Mouse (Mus musculus): ENCODE measurements around the gene Aqp7.

DNA sequence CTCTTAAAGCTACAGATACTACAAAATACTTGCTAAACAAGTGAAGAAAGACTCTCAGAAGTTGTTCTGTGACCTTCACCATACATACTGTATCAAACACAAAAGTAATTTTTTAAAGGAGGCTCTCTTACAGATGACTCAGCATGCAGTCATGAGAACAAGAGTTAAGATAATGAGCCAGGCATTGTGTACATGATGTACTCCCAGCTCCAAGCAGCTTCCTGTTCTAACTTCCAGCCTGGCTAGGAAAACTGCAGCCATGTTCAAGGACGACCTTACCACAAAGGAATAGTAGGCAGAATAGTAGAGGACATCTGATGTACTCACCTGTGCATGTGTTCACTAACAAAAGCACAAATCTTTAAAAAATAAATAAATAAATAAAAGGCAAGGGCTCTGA is 47.7 kb downstream of the Aqp7 start:
- TF ChIP-seq CTCF (conservative IDR thresholded peaks at IDR 0.05 in 1 of 2, IDR thresholded peaks at IDR 0.05 in 1 of 2; ENCODE audit: low read depth in 2 of 2, low read length in 2 of 2) (no peak), ZC3H11A (IDR thresholded peaks at IDR 0.05; ENCODE audit: low read depth, low read length) (no peak), MAZ (IDR thresholded peaks at IDR 0.05; ENCODE audit: low read depth, low read length) (no peak), TCF12 (IDR thresholded peaks at IDR 0.05; ENCODE audit: low read depth, low read length) (no peak), SMC3 (IDR thresholded peaks at IDR 0.05; ENCODE audit: low read depth, low read length) (no peak), MXI1 (IDR thresholded peaks at IDR 0.05; ENCODE audit: low read depth, low read length) (no peak), KAT2A (IDR thresholded peaks at IDR 0.05; ENCODE audit: insufficient replicate concordance, low read length) (no peak), POLR2A (IDR thresholded peaks at IDR 0.05; ENCODE audit: low read depth, low read length) (no peak), UBTF (IDR thresholded peaks at IDR 0.05; ENCODE audit: low read depth, low read length) (no peak), ETS1 (conservative IDR thresholded peaks at IDR 0.05; ENCODE audit: low read depth, low read length) (no peak)

All from CH12.LX (cell line).